Mouse (Mus musculus): ENCODE measurements at regions not wholly inside any gene's neighbourhood (a gene's known extent, or its start where the extent isn't known, plus 50 kb on each side); places are given as distances from the start of the nearest gene placed in this dataset.

DNA sequence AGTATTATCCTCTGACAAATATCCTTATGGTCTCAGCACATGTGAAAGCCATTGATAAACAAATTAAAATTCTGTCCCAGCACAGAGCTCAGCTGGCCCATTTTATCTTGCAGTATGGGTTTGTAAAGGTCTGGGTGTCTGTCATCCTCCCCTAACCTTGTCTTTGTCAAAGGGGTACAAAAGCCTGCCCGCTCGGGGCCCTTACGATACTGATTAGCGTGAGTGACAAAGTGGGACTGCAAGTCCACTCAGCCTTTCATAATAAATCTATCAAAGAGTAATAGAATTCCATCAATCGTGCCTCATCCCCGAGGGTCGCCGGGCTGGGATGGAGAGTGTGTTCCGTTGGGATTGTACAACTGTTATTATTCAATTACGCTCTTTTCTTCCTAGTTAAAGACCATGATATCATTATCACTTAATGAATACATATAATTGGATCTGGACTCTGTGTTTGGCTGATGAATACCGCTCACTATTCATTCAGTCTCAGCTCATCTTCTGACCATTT lies 82.0 kb upstream of the Foxd3 start:
- WGBS: 17% methylated on average over 11 of the region's 11 CpGs
- TF ChIP-seq CTCF (IDR thresholded peaks at IDR 0.05; ENCODE audit: low read depth): no peak
- H3K36me3 ChIP-seq (ENCODE audit: insufficient read depth, low read length): no peaks in the 10 kb centered on the region
- ATAC-seq (no peak; the same call in 1 of the 2 replicates), DNase-seq (ENCODE audit: low spot score) (no peak)
- H3K4me2 ChIP-seq (ENCODE audit: low read depth, low read length): no peak overlapping the region
- H3K27ac ChIP-seq: no peak overlapping the region
- no peak overlapping the region for H3K4me3 ChIP-seq (ENCODE audit: low read length)
- H3K27me3 ChIP-seq (ENCODE audit: insufficient read depth, low read length): peaks cover 19% of the 10 kb centered on the region; the same call in 1 of the 2 replicates
- H3K9me3 ChIP-seq (ENCODE audit: low read length): no peaks in the 10 kb centered on the region
- H3K9ac ChIP-seq (replicated peaks; ENCODE audit: low read length): no peak overlapping the region
- no peaks in the 10 kb centered on the region for H3K4me1 ChIP-seq (ENCODE audit: insufficient read depth, low read length)

DNA sequence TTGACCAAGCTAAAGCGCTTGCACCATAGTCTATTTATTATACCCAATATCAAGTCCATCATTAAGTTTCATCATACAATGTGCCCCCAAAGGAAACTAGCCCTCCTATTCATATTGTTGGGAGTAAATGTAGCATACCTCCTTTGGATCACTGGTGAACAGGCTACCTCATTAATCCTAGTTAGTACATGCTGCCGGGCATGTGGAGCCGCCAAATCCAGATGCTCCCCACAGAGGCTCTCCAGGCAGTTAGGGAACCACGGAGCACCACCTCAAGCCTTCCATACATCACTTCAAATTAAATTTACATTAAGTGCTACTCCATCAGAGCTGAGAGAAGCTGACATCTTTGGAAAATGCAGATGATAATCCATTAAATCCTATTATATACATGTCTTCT lies 81.1 kb upstream of the Foxd3 start:
- 33% methylated on average over 4 of the region's 4 CpGs for WGBS
- Histone ChIP-seq H3K4me3 (ENCODE audit: low read length) (no peak overlapping the region), H3K9ac (replicated peaks; ENCODE audit: low read length) (no peak overlapping the region), H3K36me3 (ENCODE audit: insufficient read depth, low read length) (no peaks in the 10 kb centered on the region), H3K27ac (no peak overlapping the region), H3K9me3 (ENCODE audit: low read length) (no peaks in the 10 kb centered on the region), H3K27me3 (ENCODE audit: insufficient read depth, low read length) (peaks cover 19% of the 10 kb centered on the region; the same call in 1 of the 2 replicates), H3K4me2 (ENCODE audit: low read depth, low read length) (no peak overlapping the region), H3K4me1 (ENCODE audit: insufficient read depth, low read length) (no peaks in the 10 kb centered on the region)
- DNase-seq (ENCODE audit: low spot score) (no peak), ATAC-seq (no peak)
- no peak for TF ChIP-seq CTCF (IDR thresholded peaks at IDR 0.05; ENCODE audit: low read depth)

DNA sequence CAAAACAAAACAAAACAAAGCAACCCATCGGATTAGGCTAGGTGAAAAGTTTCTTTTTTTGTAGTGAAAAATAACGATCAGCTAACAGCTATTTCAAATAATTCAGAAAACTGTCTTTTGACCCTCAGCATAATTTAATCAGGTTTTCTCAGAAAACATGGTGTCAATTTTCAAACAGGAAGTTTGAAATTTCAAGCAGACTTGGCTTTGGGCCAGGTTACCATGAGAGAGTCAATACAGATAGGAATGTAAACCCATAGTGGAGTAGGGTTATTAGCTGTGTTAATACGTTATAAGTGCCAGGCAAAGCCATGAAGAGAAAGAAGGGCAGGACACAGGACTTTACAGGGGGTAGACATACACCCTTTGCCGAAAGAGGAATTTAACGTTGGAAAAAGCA lies 58.3 kb upstream of the Foxd3 start:
- Histone ChIP-seq H3K4me3 (ENCODE audit: low read length) (no peak overlapping the region), H3K9me3 (ENCODE audit: low read length) (no peaks in the 10 kb centered on the region), H3K9ac (replicated peaks; ENCODE audit: low read length) (no peak overlapping the region), H3K27ac (no peak overlapping the region), H3K4me2 (ENCODE audit: low read depth, low read length) (no peak overlapping the region), H3K4me1 (ENCODE audit: insufficient read depth, low read length) (no peaks in the 10 kb centered on the region), H3K36me3 (ENCODE audit: insufficient read depth, low read length) (no peaks in the 10 kb centered on the region), H3K27me3 (ENCODE audit: insufficient read depth, low read length) (no peaks in the 10 kb centered on the region)
- 68% methylated on average over 5 of the region's 5 CpGs for WGBS
- ATAC-seq: no peak
- DNase-seq (ENCODE audit: low spot score): no peak
- TF ChIP-seq CTCF (IDR thresholded peaks at IDR 0.05; ENCODE audit: low read depth): no peak

DNA sequence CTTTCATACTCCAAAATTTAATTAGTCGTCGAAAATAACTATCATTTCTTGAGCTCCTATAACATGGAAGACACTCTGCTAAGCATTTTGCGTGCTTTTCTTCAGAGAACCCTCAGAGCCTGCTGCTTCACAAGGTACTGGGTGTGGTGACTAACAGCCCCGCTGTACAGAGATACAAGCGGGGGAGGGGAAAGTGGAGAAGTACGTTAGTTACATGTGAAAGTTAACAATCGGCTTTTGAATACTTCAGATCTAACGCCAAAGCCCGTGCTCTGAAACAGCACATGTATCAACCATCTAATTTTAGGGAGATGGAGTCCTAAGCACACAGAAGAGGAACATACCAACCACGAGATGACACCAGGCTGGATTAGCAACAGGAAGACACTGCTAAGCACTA lies 55.4 kb upstream of the Foxd3 start:
- H3K27ac ChIP-seq: no peak overlapping the region
- H3K27me3 ChIP-seq (ENCODE audit: insufficient read depth, low read length): no peaks in the 10 kb centered on the region
- no peak overlapping the region for H3K9ac ChIP-seq (replicated peaks; ENCODE audit: low read length)
- no peaks in the 10 kb centered on the region for H3K9me3 ChIP-seq (ENCODE audit: low read length)
- H3K4me3 ChIP-seq (ENCODE audit: low read length): no peak overlapping the region
- no peak overlapping the region for H3K4me2 ChIP-seq (ENCODE audit: low read depth, low read length)
- ATAC-seq (no peak), DNase-seq (ENCODE audit: low spot score) (no peak)
- H3K36me3 ChIP-seq (ENCODE audit: insufficient read depth, low read length): no peaks in the 10 kb centered on the region
- WGBS: 55% methylated on average over 10 of the region's 10 CpGs
- TF ChIP-seq CTCF (IDR thresholded peaks at IDR 0.05; ENCODE audit: low read depth): no peak
- no peaks in the 10 kb centered on the region for H3K4me1 ChIP-seq (ENCODE audit: insufficient read depth, low read length)

DNA sequence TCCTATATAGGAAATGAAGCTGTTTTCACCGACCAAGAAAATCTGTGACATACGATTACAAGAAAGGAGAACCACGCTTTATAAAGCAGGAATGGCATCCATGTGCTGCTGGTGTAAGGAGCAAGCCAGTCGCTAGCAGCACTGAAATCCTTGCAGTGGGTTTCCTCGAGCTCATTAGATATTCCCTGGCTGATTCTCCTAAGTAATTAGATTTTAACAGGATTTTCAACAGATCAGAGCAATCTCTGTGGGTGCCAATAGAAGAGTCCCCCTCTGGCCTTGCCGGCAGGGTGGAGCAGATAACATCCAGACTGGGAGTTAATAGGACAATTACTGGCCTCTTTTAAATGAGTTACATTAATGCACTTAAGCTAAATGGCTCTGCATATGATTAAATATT lies 54.6 kb upstream of the Foxd3 start:
- no peaks in the 10 kb centered on the region for H3K9me3 ChIP-seq (ENCODE audit: low read length)
- no peak overlapping the region for H3K27ac ChIP-seq
- no peaks in the 10 kb centered on the region for H3K36me3 ChIP-seq (ENCODE audit: insufficient read depth, low read length)
- H3K27me3 ChIP-seq (ENCODE audit: insufficient read depth, low read length): no peaks in the 10 kb centered on the region
- no peak for TF ChIP-seq CTCF (IDR thresholded peaks at IDR 0.05; ENCODE audit: low read depth)
- no peak for ATAC-seq
- H3K4me1 ChIP-seq (ENCODE audit: insufficient read depth, low read length): no peaks in the 10 kb centered on the region
- peak; percentile 41 for DNase-seq (ENCODE audit: low spot score)
- H3K9ac ChIP-seq (replicated peaks; ENCODE audit: low read length): no peak overlapping the region
- WGBS: 38% methylated on average over 6 of the region's 6 CpGs
- no peak overlapping the region for H3K4me3 ChIP-seq (ENCODE audit: low read length)
- H3K4me2 ChIP-seq (ENCODE audit: low read depth, low read length): no peak overlapping the region

Measured in hindbrain, postnatal 0 days (tissue).